Comparison of ENCODE assay signal across 21 mouse cellular contexts in the genomic region with DNA sequence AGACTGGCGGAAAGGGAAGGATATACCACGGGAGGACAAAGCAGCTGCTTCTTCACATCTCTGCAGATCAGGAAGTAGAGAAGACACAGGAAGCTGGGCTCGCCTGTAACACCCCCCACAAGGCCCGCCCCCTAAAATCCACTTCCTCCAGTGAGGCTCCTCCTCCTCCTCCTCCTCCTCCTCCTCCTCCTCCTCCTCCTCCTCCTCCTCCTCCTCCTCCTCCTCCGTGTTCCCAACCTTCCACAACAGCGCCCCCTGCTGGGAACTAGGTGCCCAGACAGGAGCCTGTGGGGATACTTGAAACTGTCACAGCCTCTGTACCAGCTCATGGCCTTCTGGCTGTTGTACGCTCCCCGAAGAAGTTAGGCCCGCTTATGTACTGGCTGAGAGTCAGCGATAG.
DNase-seq lines count a peak whose midpoint lies in the region; TF ChIP-seq lines count a peak whose summit lies in the region.
"Had no signal": no experiment of that assay in that cellular context is flagged by ENCODE, and none has a peak within 500 bp of the region (broad histone marks: within the 10 kb centered on the region; RNA-seq: fewer than 3 reads in every experiment).

No protein-coding gene starts in this region.

- H3K4me3 ChIP-seq in layer of hippocampus, adult 2 months, result no peak overlapping the region
- peak overlapping the region; percentile 70 for H3K4me3 ChIP-seq in E14TG2a.4 (replicated peaks; ENCODE audit: low read length)
- H3K4me3 ChIP-seq in embryonic facial prominence, embryonic 10.5 days, result no peak overlapping the region
- H3K4me3 ChIP-seq: embryonic facial prominence, embryonic 15.5 days; forebrain, embryonic 13.5 days; heart, embryonic 15.5 days; left cerebral cortex, adult 2 months; limb, embryonic 13.5 days; midbrain, embryonic 13.5 days had no signal

- peak; percentile 1 to 3 for DNase-seq in adrenal gland, postnatal 36 days
- DNase-seq in adrenal gland, adult 8-10 months, result no peak
- no peak for DNase-seq in layer of hippocampus, adult 2 months (ENCODE audit: low spot score in 2 of 2)
- DNase-seq in layer of hippocampus, adult 9-10 months (ENCODE audit: low spot score), result no peak
- DNase-seq in embryonic facial prominence, embryonic 10.5 days (ENCODE audit: low spot score), result peak; percentile 32
- no peak for DNase-seq in spleen, postnatal 14 days (ENCODE audit: low spot score in 2 of 2)
- no peak for DNase-seq in urinary bladder, postnatal 14 days (ENCODE audit: low spot score)
- DNase-seq: B cell, adult 2 months; cerebellum, adult 8-10 months; heart, adult 11 months; kidney, adult 8-10 months; liver, postnatal 0 days; right cerebral cortex, postnatal 25 days had no signal

- peaks cover 22% of the 10 kb centered on the region for H3K27me3 ChIP-seq in E14TG2a.4 (ENCODE audit: insufficient read depth, low read length)
- H3K27me3 ChIP-seq in embryonic facial prominence, embryonic 10.5 days (replicated peaks; ENCODE audit: low read depth, poor library complexity, severe bottlenecking), result peaks cover 18% of the 10 kb centered on the region
- H3K27me3 ChIP-seq: forebrain, embryonic 13.5 days had no signal

- H3K27ac ChIP-seq in layer of hippocampus, adult 2 months, result no peak overlapping the region
- no peak overlapping the region for H3K27ac ChIP-seq in embryonic facial prominence, embryonic 10.5 days (replicated peaks)
- H3K27ac ChIP-seq: embryonic facial prominence, embryonic 15.5 days; forebrain, embryonic 13.5 days; heart, embryonic 15.5 days; hindbrain, embryonic 14.5 days; left cerebral cortex, adult 2 months; limb, embryonic 13.5 days; midbrain, embryonic 13.5 days had no signal

- WGBS in embryonic facial prominence, embryonic 10.5 days, result 85% methylated on average over 9 of the region's 10 CpGs

- no peaks in the 10 kb centered on the region for H3K36me3 ChIP-seq in E14TG2a.4 (ENCODE audit: insufficient read depth, low read length)
- H3K36me3 ChIP-seq in embryonic facial prominence, embryonic 10.5 days (replicated peaks), result no peaks in the 10 kb centered on the region
- H3K36me3 ChIP-seq: embryonic facial prominence, embryonic 15.5 days; heart, embryonic 15.5 days; limb, embryonic 13.5 days; midbrain, embryonic 13.5 days had no signal

- TF ChIP-seq CTCF in layer of hippocampus, adult 2 months (conservative IDR thresholded peaks at IDR 0.05), result peak; percentile 31
- peak; percentile 37 for TF ChIP-seq CTCF in E14TG2a.4 (conservative IDR thresholded peaks at IDR 0.05; ENCODE audit: low read length)

- H3K4me1 ChIP-seq in E14TG2a.4 (replicated peaks; ENCODE audit: low read depth, low read length), result peaks cover 14% of the 10 kb centered on the region
- peaks cover 29% of the 10 kb centered on the region for H3K4me1 ChIP-seq in embryonic facial prominence, embryonic 10.5 days
- H3K4me1 ChIP-seq: heart, embryonic 15.5 days had no signal

- no peaks in the 10 kb centered on the region for H3K9me3 ChIP-seq in E14TG2a.4 (ENCODE audit: low read length)
- H3K9me3 ChIP-seq in embryonic facial prominence, embryonic 10.5 days, result 0 out of 2 replicates have a peak, but pooled peaks cover 6% of the 10 kb centered on the region
- H3K9me3 ChIP-seq: embryonic facial prominence, embryonic 15.5 days; heart, embryonic 15.5 days; midbrain, embryonic 13.5 days had no signal

Comparison
In these comparisons a context has a peak if more than half of its experiments do, and no peak if none do; other contexts are left out.
1. DNase-seq: peak in adrenal gland, postnatal 36 days (2 of 2) and embryonic facial prominence, embryonic 10.5 days (single experiment); none in adrenal gland, adult 8-10 months (single experiment), layer of hippocampus, adult 2 months (0 of 2), layer of hippocampus, adult 9-10 months (single experiment), spleen, postnatal 14 days (0 of 2) and urinary bladder, postnatal 14 days (single experiment).